Mouse (Mus musculus): Measurements from ENCODE around the gene Lpar2.

The Lpar2 gene

DNA sequence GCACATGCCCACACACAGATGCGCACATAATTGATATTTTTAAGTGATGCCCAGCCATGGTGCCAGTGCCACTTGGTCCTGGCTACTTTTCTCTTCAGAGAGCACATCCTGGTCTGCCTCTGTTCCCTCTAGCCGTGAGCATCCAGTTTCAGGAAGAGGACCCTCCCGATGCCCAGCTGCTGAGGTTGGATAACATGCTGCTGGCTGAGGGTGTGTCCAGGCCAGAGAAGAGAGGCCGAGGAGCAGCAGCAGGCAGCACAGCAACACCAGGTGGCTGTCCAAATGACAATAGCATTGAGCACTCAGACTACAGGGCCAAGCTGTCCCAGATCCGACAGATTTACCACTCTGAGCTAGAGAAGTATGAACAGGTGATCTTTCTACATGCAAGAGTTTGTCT, 42.0 kb downstream of the Lpar2 start:
- in situ Hi-C loops (cut with MboI; ENCODE audit: low sequenced_read_pairs) = no loop called here

DNA sequence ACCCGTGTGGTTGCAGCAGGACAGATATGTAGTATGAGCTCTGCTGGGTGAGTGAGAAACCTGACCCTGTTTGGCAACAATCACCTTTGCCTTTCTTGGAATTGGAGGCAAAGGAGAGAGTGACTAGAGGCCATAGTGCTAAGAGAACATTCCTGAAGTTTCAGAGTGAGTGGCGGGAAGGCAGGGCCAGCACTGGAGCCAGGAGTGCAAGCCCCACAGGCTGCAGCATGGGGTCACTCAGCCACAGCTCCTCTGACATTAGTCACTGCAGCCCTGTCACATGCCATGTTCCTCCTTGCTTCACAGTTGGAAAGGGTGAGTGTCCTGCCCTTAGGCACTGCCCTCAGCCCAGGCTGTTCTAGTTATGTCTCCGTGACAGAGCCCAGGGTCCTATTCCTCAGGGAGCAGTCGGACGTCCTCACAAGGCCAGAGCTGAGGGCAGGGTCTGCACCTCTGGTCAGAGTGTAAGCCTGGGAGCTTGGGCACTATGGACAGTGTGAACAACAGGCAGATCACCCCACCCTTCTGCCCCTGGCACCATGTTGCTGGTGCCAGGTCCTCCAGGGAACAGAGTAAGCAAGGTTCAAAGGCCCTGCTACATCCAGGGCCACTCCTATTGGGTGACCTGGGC, 45.6 kb downstream of the Lpar2 start:
- in situ Hi-C loops (cut with MboI; ENCODE audit: low sequenced_read_pairs) = no loop called here

DNA sequence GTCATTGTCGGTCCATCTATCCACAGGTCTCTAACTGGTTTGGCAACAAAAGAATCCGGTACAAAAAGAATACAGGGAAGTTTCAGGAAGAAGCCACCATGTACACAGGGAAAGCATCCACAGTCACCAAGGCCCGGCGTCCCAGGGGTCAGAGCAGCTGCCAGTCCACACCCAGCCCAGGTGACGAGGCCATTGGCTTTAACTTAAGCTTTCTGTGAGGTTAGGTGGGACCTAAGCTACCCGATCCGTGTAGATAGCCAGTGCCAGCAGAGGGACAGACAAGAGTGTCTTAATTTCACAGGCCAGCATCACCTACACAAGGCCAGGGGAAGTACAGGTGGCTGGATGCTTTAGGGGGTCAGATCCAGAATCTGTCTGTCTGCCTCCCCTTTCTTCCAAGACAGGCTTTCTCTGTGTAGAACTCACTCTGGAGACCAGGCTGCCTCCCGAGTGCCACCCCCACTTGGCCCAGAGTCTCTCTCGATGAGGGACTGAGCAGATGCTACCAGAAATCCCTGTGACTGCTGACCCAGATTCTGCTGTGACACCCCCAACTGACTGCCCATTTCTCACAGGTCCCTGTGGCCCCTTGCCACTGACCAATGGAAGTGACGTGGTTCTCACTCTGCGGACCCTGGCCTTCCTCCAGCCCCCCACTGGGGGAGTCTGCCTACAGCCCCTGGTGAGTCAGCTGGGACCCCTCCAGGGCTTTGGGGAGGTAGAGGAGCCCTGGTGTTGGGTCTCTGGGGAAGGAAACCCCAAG, 48.0 kb downstream of the Lpar2 start:
- in situ Hi-C loops (cut with MboI; ENCODE audit: low sequenced_read_pairs) = no loop called here

DNA sequence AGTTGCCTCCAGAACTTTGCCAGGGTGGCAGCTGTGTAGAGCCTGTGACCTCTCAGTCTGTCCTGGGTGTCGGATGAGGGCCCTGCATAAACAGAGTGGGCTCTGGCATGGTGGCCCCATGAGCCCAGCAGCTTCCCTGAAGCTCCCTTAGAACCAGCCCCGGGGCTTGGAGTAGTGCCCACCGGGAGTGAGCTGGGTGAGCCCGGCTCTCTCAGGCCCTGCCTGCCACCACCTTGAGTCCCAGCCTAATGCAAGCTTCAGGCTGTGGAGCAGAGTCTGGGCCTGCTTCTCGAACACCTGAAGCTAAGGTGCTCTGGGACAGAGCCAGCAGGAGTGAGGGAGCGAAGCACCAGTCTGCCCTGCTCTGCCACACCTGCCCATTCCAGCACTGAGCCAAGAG, 48.7 kb downstream of the Lpar2 start:
- in situ Hi-C loops (cut with MboI; ENCODE audit: low sequenced_read_pairs) = no loop called here

DNA sequence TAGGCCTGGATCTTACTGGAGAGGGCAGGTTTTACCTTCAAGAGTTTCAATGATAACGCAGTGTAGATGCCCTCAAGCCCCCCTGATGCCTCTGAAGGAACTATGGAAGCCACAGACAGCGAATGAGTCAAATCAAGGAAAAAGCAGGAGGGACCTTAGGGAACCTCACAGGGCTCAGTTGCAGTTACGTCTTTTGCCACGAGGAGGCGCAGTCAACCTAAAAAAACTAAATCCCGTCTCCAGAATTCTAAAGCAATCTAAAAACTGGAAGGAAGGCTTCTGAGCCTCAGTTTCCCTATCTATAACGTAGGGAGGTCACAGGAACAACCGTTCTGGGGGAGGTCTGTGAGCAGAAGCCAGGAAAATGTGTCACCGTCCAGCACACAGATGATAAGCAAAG, 51.9 kb downstream of the Lpar2 start:
- in situ Hi-C loops (cut with MboI; ENCODE audit: low sequenced_read_pairs) = no loop called here

DNA sequence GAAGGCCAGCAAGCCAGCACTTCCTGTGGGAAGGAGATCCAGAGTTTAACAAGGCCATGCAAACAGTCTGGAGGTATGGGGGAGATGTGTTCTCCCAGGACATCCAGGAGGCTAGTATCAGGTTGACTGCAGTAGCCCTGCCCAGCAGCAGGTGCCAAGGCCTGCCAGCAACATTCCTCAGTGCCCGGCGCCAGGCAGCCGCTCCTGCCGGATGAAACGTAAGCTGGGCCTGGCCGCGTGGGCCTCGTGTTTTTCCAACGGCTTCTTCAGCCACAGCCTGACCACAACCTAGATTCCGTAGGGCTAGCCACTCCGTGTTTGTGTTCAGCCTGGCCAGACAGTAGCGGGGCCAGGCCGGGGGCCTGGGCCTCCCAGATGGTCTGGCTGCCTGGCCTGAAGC, 52.4 kb downstream of the Lpar2 start:
- in situ Hi-C loops (cut with MboI; ENCODE audit: low sequenced_read_pairs) = no loop called here

DNA sequence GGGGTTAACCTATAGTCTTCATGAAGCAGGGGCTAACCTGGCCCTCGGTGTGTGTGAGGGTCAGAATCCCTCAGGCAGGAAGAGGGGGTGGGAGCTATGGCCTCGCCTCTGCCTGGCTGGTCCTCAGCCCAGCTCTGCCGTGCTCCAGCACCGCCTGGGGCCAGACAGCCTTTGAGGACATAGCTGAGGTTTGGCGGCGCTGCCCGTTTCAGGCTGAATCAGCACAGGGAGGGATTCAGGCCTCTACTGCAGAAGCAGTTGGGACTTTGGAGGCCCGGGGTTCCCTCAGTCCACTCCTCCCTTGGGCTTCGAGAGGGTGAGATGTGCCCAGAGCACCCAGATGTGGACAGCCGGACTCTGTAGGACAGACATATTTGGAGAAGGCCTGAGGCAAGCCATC, 53.9 kb downstream of the Lpar2 start:
- in situ Hi-C loops (cut with MboI; ENCODE audit: low sequenced_read_pairs) = no loop called here

DNA sequence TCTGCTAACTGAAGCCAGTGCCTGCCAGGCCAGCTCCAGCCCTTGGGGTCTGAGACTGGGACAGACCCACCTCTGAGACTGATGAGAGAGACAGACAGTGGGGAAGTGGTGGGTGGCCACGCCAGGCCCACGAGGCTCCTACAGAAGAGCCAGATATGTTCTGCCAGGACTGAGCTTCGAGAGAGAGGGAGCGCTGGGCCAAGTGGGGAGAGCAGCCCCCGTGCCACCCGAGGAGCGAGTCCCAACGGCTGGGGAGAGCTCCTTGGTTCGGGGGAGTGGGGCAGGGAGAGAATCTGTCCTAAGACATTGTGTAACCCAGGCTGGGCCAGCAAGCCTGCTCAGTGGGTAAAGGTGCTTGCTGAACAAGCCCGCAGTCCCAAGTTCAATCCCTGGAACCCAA, 54.7 kb downstream of the Lpar2 start:
- in situ Hi-C loops (cut with MboI; ENCODE audit: low sequenced_read_pairs) = no loop called here

DNA sequence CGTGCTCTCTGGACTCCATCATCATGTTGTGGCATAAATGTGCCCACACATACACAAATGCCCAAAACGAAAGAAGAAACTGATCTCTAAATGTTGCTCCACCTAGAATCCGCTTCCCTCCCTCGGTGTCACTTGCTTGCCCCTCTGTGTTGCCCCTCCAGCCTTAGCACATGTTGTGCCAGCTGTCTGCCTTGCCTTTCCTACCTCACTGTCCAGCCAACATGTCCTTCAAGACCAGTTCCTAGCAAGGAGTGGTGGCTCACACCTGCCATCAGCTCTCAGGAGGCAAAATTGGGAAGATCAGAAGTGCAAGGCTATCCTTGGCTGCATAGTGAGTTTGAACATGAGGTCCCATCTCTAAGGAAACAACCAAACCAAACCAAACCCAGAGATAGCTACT, 55.2 kb downstream of the Lpar2 start:
- in situ Hi-C loops (cut with MboI; ENCODE audit: low sequenced_read_pairs) = no loop called here

DNA sequence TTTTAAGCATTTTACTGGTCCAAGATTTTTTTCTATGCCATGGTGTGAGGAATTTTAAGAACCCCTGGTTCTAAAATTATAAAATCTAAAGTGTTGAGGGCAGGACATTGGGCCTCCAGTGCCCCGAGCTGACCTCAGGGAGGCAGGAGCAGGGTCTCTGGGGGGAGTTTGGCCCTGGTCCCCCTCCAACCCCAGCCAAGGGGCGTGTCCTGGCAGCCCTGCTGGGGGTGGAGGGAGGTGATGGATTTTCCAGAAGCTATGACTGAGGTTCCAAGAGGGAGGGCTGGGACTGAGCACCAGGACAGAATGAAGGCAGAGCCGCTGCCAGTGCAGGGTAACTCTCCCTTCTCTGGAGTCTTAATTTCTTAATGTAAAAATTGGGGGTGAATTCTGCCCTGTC, 55.8 kb downstream of the Lpar2 start:
- in situ Hi-C loops (cut with MboI; ENCODE audit: low sequenced_read_pairs) = no loop called here

DNA sequence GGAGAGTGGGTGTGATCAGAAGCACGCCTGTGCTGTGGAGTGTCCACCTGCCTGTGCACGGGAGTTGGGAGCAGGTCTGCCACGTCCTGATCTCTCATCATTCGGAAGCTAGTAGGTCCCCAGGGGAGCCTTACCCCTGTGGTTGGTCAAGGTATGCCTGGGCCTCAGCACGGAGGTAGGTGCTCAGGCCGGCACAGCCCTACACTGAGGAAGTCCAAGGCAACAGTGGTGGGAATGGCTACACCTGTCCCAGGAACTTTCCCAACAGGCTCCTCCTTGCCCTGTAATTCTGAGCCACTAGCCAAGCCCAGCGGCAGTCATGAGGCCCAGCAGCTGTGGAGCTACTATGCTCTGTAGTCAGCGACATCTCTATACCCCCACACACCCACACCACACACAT, 57.4 kb downstream of the Lpar2 start:
- in situ Hi-C loops (cut with MboI; ENCODE audit: low sequenced_read_pairs) = no loop called here
